Mouse (Mus musculus) embryonic facial prominence, embryonic 14.5 days (tissue): ENCODE measurements around the gene 4933428G20Rik. TPM values are rescaled to one million over a fixed set of nuclear protein-coding genes. Genes with fewer than 3 reads are reported as not detected.

Experiments used
- ATAC-seq: fragments of 200-750 bp; cut with Nextera tagmentation; 2 replicates; pipeline ENCODE4 v1.8.0; 2017; ENCODE audit warnings: low read depth, moderate number of reproducible peaks, moderate TSS enrichment
- DNase-seq: peaks from one replicate; pipeline ENCODE4 v3.0.0-alpha.2; 2015; ENCODE audit warnings: low spot score
- H3K27ac ChIP-seq: fragments of 300-500 bp; sonication (generic); replicated peaks from 2 replicates; pipeline ENCODE4 v1.5.1; 2014; ENCODE audit warnings: low read depth, mild to moderate bottlenecking, low read length, moderate library complexity
- H3K27me3 ChIP-seq: fragments of 300-500 bp; sonication (generic); replicated peaks from 2 replicates; pipeline ENCODE4 v1.6.1; 2014; ENCODE audit warnings: low read length; ENCODE audit not compliant: control insufficient read depth, insufficient read depth
- H3K36me3 ChIP-seq: fragments of 300-500 bp; sonication (generic); 2 replicates; pipeline ENCODE4 v1.6.1; 2014; ENCODE audit warnings: low read length, mixed read lengths; ENCODE audit not compliant: control insufficient read depth, insufficient read depth
- H3K4me1 ChIP-seq: fragments of 300-500 bp; sonication (generic); 2 replicates; pipeline ENCODE4 v1.6.1; 2014; ENCODE audit warnings: antibody characterized with exemption, low read length; ENCODE audit not compliant: control insufficient read depth, insufficient read depth
- H3K4me2 ChIP-seq: fragments of 300-500 bp; sonication (generic); 2 replicates; pipeline ENCODE4 v1.6.1; 2014; ENCODE audit warnings: low read depth, mild to moderate bottlenecking, low read length, moderate library complexity, mixed read lengths
- H3K4me3 ChIP-seq: fragments of 300-500 bp; sonication (generic); 2 replicates; pipeline ENCODE4 v1.5.1; 2014; ENCODE audit warnings: low read depth, mild to moderate bottlenecking, low read length
- H3K9ac ChIP-seq: fragments of 300-500 bp; sonication (generic); 2 replicates; pipeline ENCODE4 v1.6.1; 2014; ENCODE audit warnings: low read depth, mild to moderate bottlenecking, low read length, moderate library complexity, mixed read lengths
- H3K9me3 ChIP-seq: fragments of 300-500 bp; sonication (generic); 2 replicates; pipeline ENCODE4 v1.6.1; 2016; ENCODE audit warnings: low read length; ENCODE audit not compliant: control insufficient read depth
- WGBS: fragments of 180-500 bp; shearing (Covaris S2); extraction: QIAGEN DNeasy Blood & Tissue Kit; methylation state at CpG from one replicate; pipeline ENCODE4 v1.1.7; 2014; 5-methylcytosine and 5-hydroxymethylcytosine counted together
- polyA plus RNA-seq: library from polyadenylated mRNA; unstranded; fragments of >200 nt; fragmentation: Nextera tagmentation; extraction: Ambion mirVana; gene quantifications from 2 replicates; pipeline ENCODE4 v1.2.1, GENCODE M21; 2014

4933428G20Rik gene
- polyA plus RNA-seq, 1 experiment from 2014 or later = 0.13 TPM

DNA sequence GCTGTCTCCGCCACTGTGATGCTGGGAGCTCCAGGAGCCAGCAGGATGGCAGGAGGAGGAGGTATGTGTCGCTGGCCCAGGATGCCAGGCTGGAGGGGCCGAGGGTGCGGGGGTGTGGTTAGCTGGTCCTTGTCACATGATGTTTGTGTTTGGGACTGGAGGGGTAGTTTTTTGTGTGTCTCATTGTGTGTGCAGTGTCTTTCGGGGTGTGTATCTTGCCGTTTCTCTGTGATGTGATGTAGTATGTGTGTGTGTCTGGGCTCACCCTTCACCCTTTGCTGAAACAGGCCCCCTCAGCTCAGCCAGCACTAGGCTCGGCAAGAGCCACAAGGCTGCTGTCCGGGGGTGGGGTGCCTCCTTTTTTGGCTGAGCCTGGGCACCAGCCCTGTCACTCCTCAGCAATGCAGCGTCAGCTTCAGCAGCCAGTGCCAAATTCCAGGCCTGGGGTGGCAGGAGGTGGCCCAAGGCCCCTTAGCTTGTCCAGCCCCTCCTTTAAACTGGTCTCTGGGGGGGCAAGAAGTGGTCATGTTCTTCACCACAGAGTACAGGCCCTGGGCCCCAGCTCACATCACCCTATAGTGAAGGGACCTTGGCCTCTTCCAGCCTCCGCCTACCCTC, 49.7 kb downstream of the 4933428G20Rik start:
- Histone ChIP-seq H3K27ac (peak overlapping the region; percentile 91), H3K27me3 (no peaks in the 10 kb centered on the region), H3K4me3 (peak overlapping the region; percentile 55), H3K9ac (peak overlapping the region; percentile 72), H3K36me3 (peaks cover 76% of the 10 kb centered on the region), H3K4me1 (peaks cover 15% of the 10 kb centered on the region), H3K4me2 (peak overlapping the region; percentile 78), H3K9me3 (no peaks in the 10 kb centered on the region)
- WGBS = 27% methylated on average over 9 of the region's 10 CpGs
- no peak for DNase-seq
- ATAC-seq = peak; percentile 16

GRCm38 (mm10) chr11:97449601-97450293, 50.4 kb downstream of the 4933428G20Rik start:
- peak; percentile 94 for ATAC-seq
- DNase-seq = peak; percentile 96
- Histone ChIP-seq H3K27ac (peak overlapping the region; percentile 91), H3K4me2 (peak overlapping the region; percentile 78), H3K9ac (peak overlapping the region; percentile 72), H3K36me3 (peaks cover 76% of the 10 kb centered on the region), H3K27me3 (no peaks in the 10 kb centered on the region), H3K9me3 (no peaks in the 10 kb centered on the region), H3K4me1 (peaks cover 15% of the 10 kb centered on the region), H3K4me3 (peak overlapping the region; percentile 55)
- 11% methylated on average over 15 of the region's 15 CpGs for WGBS

- H3K27ac ChIP-seq = peak overlapping the region; percentile 91
- 84% methylated on average over 11 of the region's 11 CpGs for WGBS
- H3K9ac ChIP-seq = no peak overlapping the region
These were observed 51.3 kb downstream of the 4933428G20Rik start for GRCm38 (mm10) chr11:97448611-97449394.

DNA sequence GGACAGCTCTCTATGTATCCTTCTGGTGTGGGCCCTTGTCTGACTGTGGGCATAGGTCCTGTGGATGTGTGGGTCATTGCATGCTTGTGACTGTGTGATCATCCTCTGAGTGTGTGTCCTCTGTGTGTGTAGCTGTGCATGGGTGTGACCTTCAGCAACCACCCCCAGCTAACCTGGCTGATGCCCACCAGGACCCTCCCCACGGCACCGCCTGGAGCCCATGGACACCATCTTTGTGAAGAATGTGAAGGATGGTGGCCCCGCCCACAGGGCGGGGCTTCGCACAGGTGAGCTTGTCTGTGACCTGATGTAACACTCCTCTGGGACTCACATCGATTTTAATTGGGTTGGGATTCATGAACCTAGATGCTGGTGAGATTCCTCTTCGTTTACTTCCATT, 52.2 kb downstream of the 4933428G20Rik start:
- Histone ChIP-seq H3K4me2 (no peak overlapping the region), H3K27me3 (no peaks in the 10 kb centered on the region), H3K27ac (no peak overlapping the region), H3K36me3 (peaks cover 69% of the 10 kb centered on the region), H3K4me3 (no peak overlapping the region), H3K9me3 (no peaks in the 10 kb centered on the region), H3K9ac (no peak overlapping the region), H3K4me1 (peaks cover 17% of the 10 kb centered on the region)
- no peak for ATAC-seq
- DNase-seq = no peak
- WGBS = 76% methylated on average over 7 of the region's 7 CpGs

More at GRCm38 (mm10) chr11:97448611-97449394, 51.3 kb downstream of the 4933428G20Rik start:
- ATAC-seq (no peak), DNase-seq (no peak)
- Histone ChIP-seq H3K4me1 (peaks cover 15% of the 10 kb centered on the region), H3K27me3 (no peaks in the 10 kb centered on the region), H3K4me3 (no peak overlapping the region), H3K4me2 (no peak overlapping the region), H3K9me3 (no peaks in the 10 kb centered on the region), H3K36me3 (peaks cover 77% of the 10 kb centered on the region)

DNA sequence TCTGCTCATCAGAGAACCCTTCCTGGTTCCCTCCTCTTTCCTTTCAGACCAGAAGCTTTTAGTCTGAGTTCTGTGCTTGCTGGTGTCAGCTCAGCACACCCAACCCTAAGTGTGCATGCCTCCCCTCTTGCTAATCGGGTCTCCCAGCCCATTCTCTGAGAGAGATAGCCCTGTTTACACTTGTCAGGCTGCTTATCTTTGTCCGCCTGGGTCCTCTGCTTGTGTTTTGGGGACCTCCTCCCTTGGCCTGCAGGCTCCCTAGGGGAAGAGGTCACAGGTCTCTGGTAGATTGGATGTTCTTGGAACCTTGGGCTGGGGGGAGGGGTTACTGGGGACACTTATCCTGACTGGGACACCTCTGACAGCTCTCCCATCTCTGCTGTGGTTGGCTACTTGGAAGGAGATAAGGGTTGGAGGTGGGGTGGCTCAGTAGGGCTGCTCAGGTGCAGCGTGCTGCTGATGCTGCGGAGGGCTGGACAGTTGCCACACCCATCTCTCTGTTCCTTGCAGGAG, 54.1 kb downstream of the 4933428G20Rik start:
- no peak for ATAC-seq
- Histone ChIP-seq H3K4me2 (no peak overlapping the region), H3K4me1 (peaks cover 32% of the 10 kb centered on the region), H3K9ac (no peak overlapping the region), H3K27me3 (no peaks in the 10 kb centered on the region), H3K9me3 (no peaks in the 10 kb centered on the region), H3K36me3 (peaks cover 50% of the 10 kb centered on the region), H3K27ac (no peak overlapping the region), H3K4me3 (no peak overlapping the region)
- 63% methylated on average over 2 of the region's 4 CpGs for WGBS
- no peak for DNase-seq

GRCm38 (mm10) chr11:97445596-97445995, 54.5 kb downstream of the 4933428G20Rik start:
- no peaks in the 10 kb centered on the region for H3K27me3 ChIP-seq
- H3K4me3 ChIP-seq = no peak overlapping the region
- H3K9me3 ChIP-seq = no peaks in the 10 kb centered on the region
- DNase-seq (no peak), ATAC-seq (no peak)
- H3K4me2 ChIP-seq = no peak overlapping the region
- 72% methylated on average over 6 of the region's 6 CpGs for WGBS
- peaks cover 34% of the 10 kb centered on the region for H3K4me1 ChIP-seq
- H3K27ac ChIP-seq = no peak overlapping the region
- H3K36me3 ChIP-seq = peaks cover 50% of the 10 kb centered on the region
- no peak overlapping the region for H3K9ac ChIP-seq

DNA sequence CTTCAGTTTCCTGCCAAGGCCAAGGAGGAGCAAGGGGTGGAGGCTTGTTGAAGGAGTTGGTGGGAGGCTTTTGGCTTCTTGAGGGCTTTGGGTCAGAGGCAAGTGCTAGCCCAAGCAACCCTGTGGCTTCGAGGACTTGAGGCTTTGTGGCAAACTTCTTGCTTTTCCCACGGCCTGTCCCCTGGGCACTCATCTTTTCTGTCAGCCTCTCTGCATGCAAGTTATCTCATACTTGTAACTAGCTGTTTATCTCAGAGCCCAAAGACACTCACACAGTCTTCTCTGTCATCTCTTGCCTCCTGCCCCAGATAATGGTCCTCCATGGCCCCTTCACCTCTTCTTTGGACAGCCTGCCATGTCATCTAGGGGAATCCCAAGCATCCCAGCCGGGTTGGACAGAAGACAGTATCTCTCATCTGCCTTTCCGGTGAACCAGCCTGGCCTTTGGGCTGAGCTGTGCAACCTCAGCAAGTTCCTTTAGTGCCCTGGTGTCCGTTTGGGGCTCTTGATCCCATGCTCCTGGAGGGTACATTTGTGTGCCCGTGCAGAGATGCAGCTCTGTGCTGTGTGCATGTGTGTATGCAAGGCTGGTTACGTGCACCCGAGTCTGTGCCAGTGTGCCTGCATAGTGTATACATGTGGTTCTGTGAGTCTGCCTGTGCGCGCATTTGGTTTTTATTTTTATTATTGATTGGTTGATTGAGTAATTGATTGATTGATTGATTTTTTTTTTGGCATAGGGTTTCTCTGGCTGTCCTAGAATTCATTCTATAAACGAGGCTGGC, 57.1 kb downstream of the 4933428G20Rik start:
- H3K27ac ChIP-seq = no peak overlapping the region
- peaks cover 50% of the 10 kb centered on the region for H3K4me1 ChIP-seq
- 85% methylated on average over 11 of the region's 11 CpGs for WGBS
- peaks cover 39% of the 10 kb centered on the region for H3K36me3 ChIP-seq
- H3K9ac ChIP-seq = no peak overlapping the region
- no peak overlapping the region for H3K4me3 ChIP-seq
- no peaks in the 10 kb centered on the region for H3K27me3 ChIP-seq
- ATAC-seq = no peak
- H3K9me3 ChIP-seq = no peaks in the 10 kb centered on the region
- peak overlapping the region; percentile 76; the same call in 1 of the 2 replicates for H3K4me2 ChIP-seq
- DNase-seq = no peak

DNA sequence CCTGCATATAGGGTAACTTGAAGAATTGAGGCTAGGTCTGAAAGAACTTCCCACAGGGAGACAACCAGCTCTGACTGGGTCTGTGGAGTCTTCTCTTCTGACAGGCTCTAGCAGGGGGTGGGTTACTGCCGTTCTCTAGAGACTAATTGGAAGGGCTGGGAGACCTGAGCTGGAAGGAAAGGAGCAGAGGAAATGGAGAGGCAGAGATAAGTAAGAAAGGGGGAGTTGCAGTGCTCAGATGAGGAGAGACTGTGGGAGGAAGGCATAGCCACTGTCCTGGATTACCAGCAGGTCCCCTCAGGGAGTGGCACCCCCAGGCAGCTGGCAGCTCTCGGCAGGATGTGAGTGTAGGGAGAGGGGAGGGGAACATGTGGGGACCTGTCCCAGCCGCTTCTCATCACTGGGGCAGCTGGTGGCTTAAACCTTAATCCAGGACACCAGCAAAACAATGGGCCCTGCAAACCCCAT, 58.4 kb downstream of the 4933428G20Rik start:
- Histone ChIP-seq H3K36me3 (peaks cover 28% of the 10 kb centered on the region), H3K27me3 (no peaks in the 10 kb centered on the region), H3K4me3 (peak overlapping the region; percentile 70), H3K4me2 (peak overlapping the region; percentile 76), H3K4me1 (peaks cover 56% of the 10 kb centered on the region), H3K27ac (peak overlapping the region; percentile 83), H3K9ac (peak overlapping the region; percentile 86; the same call in 1 of the 2 replicates), H3K9me3 (no peaks in the 10 kb centered on the region)
- DNase-seq (peak; percentile 88), ATAC-seq (peak; percentile 66)
- 10% methylated on average over 3 of the region's 3 CpGs for WGBS
